Mouse (Mus musculus) forebrain, embryonic 15.5 days (tissue): ENCODE results near the gene Plpp7. TPM values are rescaled to one million over a fixed set of nuclear protein-coding genes. Genes with fewer than 3 reads are reported as not detected.

Source experiments
- ATAC-seq: fragments of 200-750 bp; cut with Nextera tagmentation; replicated peaks from 2 replicates; pipeline ENCODE4 v1.8.0; 2017; ENCODE audit warnings: mild to moderate bottlenecking, moderate TSS enrichment, moderate library complexity
- H3K27ac ChIP-seq: fragments of 300-500 bp; sonication (generic); replicated peaks from 2 replicates; pipeline ENCODE4 v1.5.1; 2015; ENCODE audit warnings: mild to moderate bottlenecking, inconsistent platforms
- H3K27me3 ChIP-seq: fragments of 300-500 bp; sonication (generic); 2 replicates; pipeline ENCODE4 v1.6.1; 2015; ENCODE audit warnings: inconsistent platforms
- H3K36me3 ChIP-seq: fragments of 300-500 bp; sonication (generic); 2 replicates; pipeline ENCODE4 v1.6.1; 2015; ENCODE audit warnings: mild to moderate bottlenecking, inconsistent platforms
- H3K4me1 ChIP-seq: fragments of 300-500 bp; sonication (generic); 2 replicates; pipeline ENCODE4 v1.6.1; 2015; ENCODE audit warnings: inconsistent platforms
- H3K4me2 ChIP-seq: fragments of 300-500 bp; sonication (generic); replicated peaks from 2 replicates; pipeline ENCODE4 v1.6.1; 2015; ENCODE audit warnings: mild to moderate bottlenecking, inconsistent platforms
- H3K4me3 ChIP-seq: fragments of 300-500 bp; sonication (generic); 2 replicates; pipeline ENCODE4 v1.5.1; 2015; ENCODE audit warnings: mild to moderate bottlenecking, inconsistent platforms
- H3K9ac ChIP-seq: fragments of 300-500 bp; sonication (generic); replicated peaks from 2 replicates; pipeline ENCODE4 v1.6.1; 2015; ENCODE audit warnings: mild to moderate bottlenecking, inconsistent platforms
- H3K9me3 ChIP-seq: fragments of 300-500 bp; sonication (generic); 2 replicates; pipeline ENCODE4 v1.6.1; 2016; ENCODE audit warnings: inconsistent platforms
- WGBS: fragments of 180-500 bp; shearing (Covaris S2); methylation state at CpG from one replicate; pipeline ENCODE4 v1.1.7; 2015; ENCODE audit warnings: mixed read lengths; 5-methylcytosine and 5-hydroxymethylcytosine counted together
- polyA plus RNA-seq: library from polyadenylated mRNA; unstranded; fragments of >200 nt; fragmentation: Nextera tagmentation; extraction: Ambion mirVana; gene quantifications from 2 replicates; pipeline ENCODE4 v1.2.1, GENCODE M21; 2015

Plpp7 gene
- polyA plus RNA-seq, 1 experiment from 2014 or later: 16.4 TPM

GRCm38 (mm10) chr2:32112548-32112947 is 17.2 kb downstream of the Plpp7 start:
- H3K4me1 ChIP-seq: no peaks in the 10 kb centered on the region
- ATAC-seq: no peak
- no peaks in the 10 kb centered on the region for H3K9me3 ChIP-seq
- H3K27ac ChIP-seq: no peak overlapping the region
- H3K36me3 ChIP-seq: peaks cover 7% of the 10 kb centered on the region; the same call in 1 of the 2 replicates
- 74% methylated on average over 2 of the region's 2 CpGs for WGBS
- no peak overlapping the region for H3K4me2 ChIP-seq
- H3K9ac ChIP-seq: no peak overlapping the region
- H3K4me3 ChIP-seq: no peak overlapping the region
- H3K27me3 ChIP-seq: no peaks in the 10 kb centered on the region

- Histone ChIP-seq H3K27ac (no peak overlapping the region), H3K27me3 (no peaks in the 10 kb centered on the region), H3K4me2 (no peak overlapping the region), H3K36me3 (no peaks in the 10 kb centered on the region; the same call in 1 of the 2 replicates), H3K9me3 (no peaks in the 10 kb centered on the region), H3K4me1 (no peaks in the 10 kb centered on the region), H3K9ac (no peak overlapping the region), H3K4me3 (no peak overlapping the region)
- WGBS: 95% methylated on average over 4 of the region's 4 CpGs
- ATAC-seq: no peak
Observed at GRCm38 (mm10) chr2:32115851-32116268, 20.5 kb downstream of the Plpp7 start.

GRCm38 (mm10) chr2:32119802-32120750 is 24.7 kb downstream of the Plpp7 start:
- H3K4me2 ChIP-seq: no peak overlapping the region
- WGBS: 90% methylated on average over 20 of the region's 20 CpGs

GRCm38 (mm10) chr2:32121150-32121549 is 25.8 kb downstream of the Plpp7 start:
- H3K9ac ChIP-seq: no peak overlapping the region

More at GRCm38 (mm10) chr2:32119802-32120750, 24.7 kb downstream of the Plpp7 start:
- no peaks in the 10 kb centered on the region for H3K4me1 ChIP-seq
- H3K36me3 ChIP-seq: no peaks in the 10 kb centered on the region
- no peak for ATAC-seq
- no peaks in the 10 kb centered on the region for H3K9me3 ChIP-seq
- H3K9ac ChIP-seq: no peak overlapping the region
- H3K27ac ChIP-seq: no peak overlapping the region
- H3K27me3 ChIP-seq: no peaks in the 10 kb centered on the region
- H3K4me3 ChIP-seq: no peak overlapping the region

GRCm38 (mm10) chr2:32121785-32122184 is 26.5 kb downstream of the Plpp7 start:
- Histone ChIP-seq H3K9me3 (no peaks in the 10 kb centered on the region), H3K36me3 (no peaks in the 10 kb centered on the region), H3K9ac (no peak overlapping the region), H3K27ac (no peak overlapping the region), H3K4me1 (no peaks in the 10 kb centered on the region), H3K4me3 (no peak overlapping the region), H3K4me2 (no peak overlapping the region), H3K27me3 (no peaks in the 10 kb centered on the region)
- no peak for ATAC-seq
- WGBS: 72% methylated on average over 2 of the region's 2 CpGs

More at GRCm38 (mm10) chr2:32121150-32121549, 25.8 kb downstream of the Plpp7 start:
- Histone ChIP-seq H3K36me3 (no peaks in the 10 kb centered on the region), H3K27ac (no peak overlapping the region), H3K4me3 (no peak overlapping the region), H3K9me3 (no peaks in the 10 kb centered on the region), H3K4me1 (no peaks in the 10 kb centered on the region), H3K4me2 (no peak overlapping the region), H3K27me3 (no peaks in the 10 kb centered on the region)
- ATAC-seq: no peak
- 71% methylated on average over 5 of the region's 5 CpGs for WGBS

- Histone ChIP-seq H3K4me3 (no peak overlapping the region), H3K27me3 (no peaks in the 10 kb centered on the region), H3K9me3 (no peaks in the 10 kb centered on the region), H3K4me2 (no peak overlapping the region), H3K27ac (no peak overlapping the region), H3K36me3 (no peaks in the 10 kb centered on the region), H3K4me1 (peaks cover 6% of the 10 kb centered on the region; the same call in 1 of the 2 replicates), H3K9ac (no peak overlapping the region)
- WGBS: 33% methylated on average over 16 of the region's 16 CpGs
- no peak for ATAC-seq
Observed at GRCm38 (mm10) chr2:32127653-32128535, 32.6 kb downstream of the Plpp7 start.

GRCm38 (mm10) chr2:32128536-32128841 is 33.2 kb downstream of the Plpp7 start:
- WGBS: 86% methylated on average over 5 of the region's 5 CpGs

GRCm38 (mm10) chr2:32129383-32130074 is 34.2 kb downstream of the Plpp7 start:
- Histone ChIP-seq H3K27ac (no peak overlapping the region), H3K4me3 (no peak overlapping the region), H3K9me3 (no peaks in the 10 kb centered on the region), H3K4me1 (peaks cover 6% of the 10 kb centered on the region; the same call in 1 of the 2 replicates), H3K9ac (no peak overlapping the region), H3K27me3 (no peaks in the 10 kb centered on the region), H3K36me3 (no peaks in the 10 kb centered on the region), H3K4me2 (no peak overlapping the region)
- ATAC-seq: no peak
- WGBS: 61% methylated on average over 11 of the region's 11 CpGs

More at GRCm38 (mm10) chr2:32128536-32128841, 33.2 kb downstream of the Plpp7 start:
- no peak overlapping the region for H3K27ac ChIP-seq
- no peaks in the 10 kb centered on the region for H3K36me3 ChIP-seq
- no peak overlapping the region for H3K4me3 ChIP-seq
- no peaks in the 10 kb centered on the region for H3K27me3 ChIP-seq
- no peaks in the 10 kb centered on the region for H3K9me3 ChIP-seq
- H3K4me2 ChIP-seq: no peak overlapping the region
- no peak overlapping the region for H3K9ac ChIP-seq
- no peak for ATAC-seq
- H3K4me1 ChIP-seq: peaks cover 6% of the 10 kb centered on the region; the same call in 1 of the 2 replicates

- no peak for ATAC-seq
- Histone ChIP-seq H3K36me3 (no peaks in the 10 kb centered on the region), H3K9me3 (no peaks in the 10 kb centered on the region), H3K4me2 (no peak overlapping the region), H3K27ac (no peak overlapping the region), H3K27me3 (no peaks in the 10 kb centered on the region), H3K9ac (no peak overlapping the region), H3K4me3 (no peak overlapping the region), H3K4me1 (peaks cover 6% of the 10 kb centered on the region; the same call in 1 of the 2 replicates)
- WGBS: 36% methylated on average over 6 of the region's 6 CpGs
Observed at GRCm38 (mm10) chr2:32130435-32130834, 35.1 kb downstream of the Plpp7 start.

GRCm38 (mm10) chr2:32131205-32131834 is 36.0 kb downstream of the Plpp7 start:
- Histone ChIP-seq H3K4me1 (peaks cover 6% of the 10 kb centered on the region; the same call in 1 of the 2 replicates), H3K4me3 (no peak overlapping the region), H3K9me3 (no peaks in the 10 kb centered on the region), H3K4me2 (no peak overlapping the region), H3K9ac (no peak overlapping the region), H3K27ac (no peak overlapping the region), H3K36me3 (no peaks in the 10 kb centered on the region), H3K27me3 (no peaks in the 10 kb centered on the region)
- ATAC-seq: no peak
- 84% methylated on average over 9 of the region's 9 CpGs for WGBS

- H3K27me3 ChIP-seq: no peaks in the 10 kb centered on the region
- 69% methylated on average over 6 of the region's 6 CpGs for WGBS
- no peak overlapping the region for H3K27ac ChIP-seq
- peaks cover 7% of the 10 kb centered on the region for H3K4me1 ChIP-seq
- ATAC-seq: no peak
- no peak overlapping the region for H3K9ac ChIP-seq
- H3K4me2 ChIP-seq: no peak overlapping the region
- no peak overlapping the region for H3K4me3 ChIP-seq
- no peaks in the 10 kb centered on the region for H3K36me3 ChIP-seq
- no peaks in the 10 kb centered on the region for H3K9me3 ChIP-seq
Observed at GRCm38 (mm10) chr2:32131866-32132566, 36.7 kb downstream of the Plpp7 start.
